Mouse (Mus musculus): Measurements from ENCODE around the gene Lgmn.

The Lgmn gene

DNA sequence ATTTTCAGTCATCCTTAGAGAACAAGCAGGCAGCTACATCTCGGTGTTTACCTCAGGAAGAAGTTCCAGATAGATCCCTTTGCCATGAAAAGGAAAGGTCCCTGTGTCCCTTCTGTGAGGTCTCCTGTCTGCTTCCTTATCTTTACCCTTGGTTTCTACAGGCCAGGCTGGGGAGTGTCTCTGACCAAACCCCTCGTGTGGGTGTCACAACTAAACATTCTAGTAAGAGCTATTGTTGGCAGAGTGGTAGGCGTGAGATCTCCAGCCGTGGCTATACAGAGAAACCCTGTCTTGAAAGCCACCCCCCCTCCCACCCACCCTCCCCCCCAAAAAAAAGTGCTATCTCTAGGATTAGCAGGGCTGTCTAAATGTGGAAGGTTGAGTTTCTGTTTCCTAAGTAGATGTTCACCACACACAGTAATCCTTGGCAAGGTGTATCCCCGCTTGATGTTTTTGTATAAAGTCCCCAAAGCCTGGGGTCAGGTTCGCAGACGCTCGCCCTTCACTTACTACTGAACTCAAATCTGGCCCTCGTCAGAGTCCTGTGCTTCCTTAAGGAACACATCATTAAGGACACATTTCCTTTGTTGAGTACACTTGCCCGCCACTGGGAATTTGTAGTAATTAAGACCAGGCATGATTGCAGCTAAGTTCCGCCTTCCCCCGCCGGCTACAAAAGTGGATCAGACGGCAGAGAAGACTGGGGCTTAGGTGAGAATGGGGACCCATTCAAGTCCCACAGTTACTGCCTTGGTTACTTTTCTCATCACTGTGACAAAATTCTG, 94.4 kb downstream of the Lgmn start:
- no peak for DNase-seq
